8 mouse cellular contexts compared by ENCODE assay signal in the genomic region with DNA sequence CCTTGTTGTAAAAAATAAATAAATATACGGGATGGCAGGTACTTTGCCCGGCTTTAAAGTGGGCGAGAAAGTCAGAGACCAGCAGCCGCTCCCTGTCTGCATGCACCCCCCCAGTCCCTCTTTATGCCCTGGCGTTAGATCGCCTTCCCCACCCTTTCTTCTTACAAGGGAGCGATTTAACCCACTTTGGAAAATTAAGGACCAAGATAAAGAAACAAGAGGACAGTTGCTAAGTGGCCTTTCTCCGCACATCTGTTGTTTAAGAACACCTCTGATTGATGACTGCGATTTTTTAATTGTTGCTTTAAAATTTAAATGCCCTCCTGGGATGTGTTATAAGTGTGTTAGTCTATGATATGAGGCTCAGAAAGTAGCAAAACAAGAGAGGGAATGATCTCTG. TPM values are rescaled to one million over a fixed set of nuclear protein-coding genes. Genes with fewer than 3 reads are reported as not detected.
DNase-seq lines count a peak whose midpoint lies in the region; ATAC-seq and TF ChIP-seq lines count a peak whose summit lies in the region.

No protein-coding gene starts in this region.

- no peaks in the 10 kb centered on the region for H3K27me3 ChIP-seq in forebrain, embryonic 10.5 days (ENCODE audit: poor library complexity, severe bottlenecking)
- H3K27me3 ChIP-seq in hindbrain, embryonic 16.5 days (replicated peaks; ENCODE audit: control insufficient read depth, insufficient read depth, low read length): no peaks in the 10 kb centered on the region
- H3K27me3 ChIP-seq in neural tube, embryonic 12.5 days (replicated peaks): no peaks in the 10 kb centered on the region

- peaks cover 16% of the 10 kb centered on the region for H3K36me3 ChIP-seq in forebrain, embryonic 10.5 days (replicated peaks)
- no peaks in the 10 kb centered on the region for H3K36me3 ChIP-seq in hindbrain, embryonic 16.5 days (ENCODE audit: control insufficient read depth, insufficient read depth, low read length)
- peaks cover 6% of the 10 kb centered on the region; the same call in 1 of the 2 replicates for H3K36me3 ChIP-seq in neural tube, embryonic 12.5 days

- peak overlapping the region; percentile 98 for H3K27ac ChIP-seq in layer of hippocampus, adult 2 months
- H3K27ac ChIP-seq in forebrain, embryonic 10.5 days: peak overlapping the region; percentile 99
- H3K27ac ChIP-seq in hindbrain, embryonic 16.5 days (ENCODE audit: low read depth, low read length): no peak overlapping the region; the same call in 1 of the 2 replicates
- no peak overlapping the region for H3K27ac ChIP-seq in neural tube, embryonic 12.5 days

- peak overlapping the region; percentile 58 for H3K9ac ChIP-seq in hindbrain, embryonic 16.5 days (ENCODE audit: low read depth, low read length)
- H3K9ac ChIP-seq in neural tube, embryonic 12.5 days: peak overlapping the region; percentile 38

- H3K4me3 ChIP-seq in layer of hippocampus, adult 2 months: peak overlapping the region; percentile 86
- peak overlapping the region; percentile 87 for H3K4me3 ChIP-seq in forebrain, embryonic 10.5 days
- H3K4me3 ChIP-seq in hindbrain, embryonic 16.5 days (ENCODE audit: low read length): peak overlapping the region; percentile 79
- peak overlapping the region; percentile 31 for H3K4me3 ChIP-seq in neural tube, embryonic 12.5 days

- 45% methylated on average over 9 of the region's 9 CpGs for WGBS in forebrain, embryonic 10.5 days
- 27% methylated on average over 9 of the region's 9 CpGs for WGBS in hindbrain, embryonic 16.5 days
- WGBS in neural tube, embryonic 12.5 days: 20% methylated on average over 9 of the region's 9 CpGs

- H3K9me3 ChIP-seq in forebrain, embryonic 10.5 days: no peaks in the 10 kb centered on the region
- H3K9me3 ChIP-seq in hindbrain, embryonic 16.5 days (ENCODE audit: control insufficient read depth, low read length): no peaks in the 10 kb centered on the region
- no peaks in the 10 kb centered on the region for H3K9me3 ChIP-seq in neural tube, embryonic 12.5 days

- no peak for TF ChIP-seq CTCF in layer of hippocampus, adult 2 months (conservative IDR thresholded peaks at IDR 0.05)

- peaks cover 58% of the 10 kb centered on the region for H3K4me1 ChIP-seq in forebrain, embryonic 10.5 days
- peaks cover 14% of the 10 kb centered on the region for H3K4me1 ChIP-seq in hindbrain, embryonic 16.5 days (ENCODE audit: control insufficient read depth, insufficient read depth, low read depth, low read length)
- peaks cover 49% of the 10 kb centered on the region for H3K4me1 ChIP-seq in neural tube, embryonic 12.5 days

- no peak for DNase-seq in layer of hippocampus, adult 2 months (ENCODE audit: low spot score in 2 of 2)
- no peak for DNase-seq in layer of hippocampus, postnatal 14 days (ENCODE audit: low spot score in 2 of 2)
- no peak for DNase-seq in forebrain, embryonic 10.5 days (ENCODE audit: extremely low spot score, low spot score)
- no peak for DNase-seq in cerebellum, adult 9-10 months
- DNase-seq in right cerebral cortex, adult 18-20 months: no peak

- no peak for ATAC-seq in hindbrain, embryonic 16.5 days
- no peak for ATAC-seq in neural tube, embryonic 12.5 days (ENCODE audit: low FRiP score, low read depth)
- no peak for ATAC-seq in activated CD4-positive, CD25-positive, alpha-beta regulatory T cell, adult 4 months

- H3K4me2 ChIP-seq in hindbrain, embryonic 16.5 days (ENCODE audit: low read length): peak overlapping the region; percentile 69
- peak overlapping the region; percentile 72 for H3K4me2 ChIP-seq in neural tube, embryonic 12.5 days (replicated peaks)

RNA-seq across cellular contexts. Expression of a gene that starts 5.2 kb away (rescaled TPM):
- total RNA-seq in layer of hippocampus, adult 2 months (2021): 100 to 1,000 TPM; 120 to 123 TPM
- 100 to 1,000 TPM; 103 to 106 TPM for total RNA-seq in layer of hippocampus, postnatal 14 days (2021)
- 38.2 and 38.8 TPM in 2 replicates for polyA plus RNA-seq in forebrain, embryonic 10.5 days (2016; fragmentation: Nextera tagmentation; extraction: Ambion mirVana)
- polyA plus RNA-seq in hindbrain, embryonic 16.5 days (2015; fragmentation: Nextera tagmentation; extraction: Ambion mirVana): 36.0 and 38.9 TPM in 2 replicates
- 43.9 and 53.7 TPM in 2 replicates for polyA plus RNA-seq in neural tube, embryonic 12.5 days (2016; fragmentation: Nextera tagmentation; extraction: Ambion mirVana)
- polyA plus RNA-seq in activated CD4-positive, CD25-positive, alpha-beta regulatory T cell, adult 4 months (2017; shearing (Covaris generic)): under 1 TPM in 1 of 2 experiments, not detected in 1; 0.08 TPM

Comparison
In these comparisons a context has a peak if more than half of its experiments do, and no peak if none do; other contexts are left out.
1. H3K27ac ChIP-seq: peak in layer of hippocampus, adult 2 months (single experiment) and forebrain, embryonic 10.5 days (single experiment); none in hindbrain, embryonic 16.5 days (single experiment) and neural tube, embryonic 12.5 days (single experiment).
2. H3K4me3 ChIP-seq: peak in every context shown above with its lines; median percentile 87 in forebrain, embryonic 10.5 days; 86 in layer of hippocampus, adult 2 months; 79 in hindbrain, embryonic 16.5 days; 31 in neural tube, embryonic 12.5 days.
3. RNA of a gene that starts 5.2 kb away (polyA plus RNA-seq): 43.9 to 53.7 TPM in neural tube, embryonic 12.5 days, 38.2 to 38.8 TPM in forebrain, embryonic 10.5 days and 36.0 to 38.9 TPM in hindbrain, embryonic 16.5 days; 0.08 TPM in activated CD4-positive, CD25-positive, alpha-beta regulatory T cell, adult 4 months; every median in the first group is over 10 times any median in the second.